Mouse (Mus musculus) thymus, adult 2 months (tissue): Measurements from ENCODE around the gene Lhx4.

ENCODE experiments used
- CTCF ChIP-seq: fragments of 200-500 bp; IDR thresholded peaks from 2 replicates; pipeline ENCODE4 v1.5.1; 2012; ENCODE audit warnings: mild to moderate bottlenecking, control low read depth, low read length, moderate library complexity, borderline replicate concordance; ENCODE audit not compliant: control insufficient read depth, poor library complexity, insufficient read depth; ENCODE audit errors: extremely low read depth
- POLR2A ChIP-seq: fragments of 200-500 bp; IDR thresholded peaks from 2 replicates; pipeline ENCODE4 v1.6.1; 2012; ENCODE audit warnings: mild to moderate bottlenecking, low read length, control low read depth, moderate library complexity; ENCODE audit not compliant: control insufficient read depth, poor library complexity, insufficient read depth; ENCODE audit errors: extremely low read depth

DNA sequence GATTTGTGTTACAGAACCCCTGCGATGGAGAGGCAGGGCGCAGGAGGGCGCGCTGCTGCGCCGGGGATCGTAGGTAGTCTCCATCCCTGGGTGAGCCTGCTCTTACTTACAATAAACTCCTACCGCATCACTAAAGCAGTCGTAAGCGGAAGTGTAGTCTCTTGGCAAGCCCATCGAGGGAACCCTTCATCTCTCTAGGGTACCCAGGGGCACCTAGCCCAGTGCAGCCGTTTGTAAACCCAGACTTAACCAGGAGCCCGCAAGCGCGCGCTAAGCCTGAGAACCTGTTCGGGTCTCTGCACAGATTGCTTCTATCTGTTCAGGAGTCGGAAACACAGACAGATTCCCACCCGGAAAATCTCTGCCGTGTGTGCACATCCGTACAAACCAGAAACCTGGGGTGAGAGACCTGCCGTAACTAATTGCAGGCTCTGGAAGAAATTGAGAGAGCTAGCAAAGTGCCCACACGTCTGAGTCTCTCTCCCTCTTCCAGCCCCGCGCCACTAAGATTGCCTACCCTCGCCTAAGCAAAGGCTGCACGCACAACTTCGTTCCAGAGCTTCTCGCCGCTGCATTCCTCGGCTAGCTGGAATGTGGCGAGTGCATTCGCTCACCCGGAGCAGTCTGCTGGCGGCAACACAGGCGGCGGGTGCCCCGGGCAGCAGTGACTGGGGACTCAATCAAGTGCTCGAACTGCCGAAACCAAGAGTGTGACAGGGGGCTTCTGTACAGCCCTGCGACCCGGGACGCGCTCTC is 10.7 kb downstream of the Lhx4 start:
- no peak for TF ChIP-seq CTCF
- no peak for TF ChIP-seq POLR2A
